Mouse (Mus musculus) cerebellum, adult 2 months (tissue): Measurements from ENCODE around the gene Arpc5.

Source experiments
- CTCF ChIP-seq: fragments of 200-500 bp; IDR thresholded peaks from 2 replicates; pipeline ENCODE4 v1.5.1; 2011; ENCODE audit warnings: low read depth, mild to moderate bottlenecking, control low read depth, low read length, moderate library complexity, borderline replicate concordance; ENCODE audit not compliant: insufficient read depth
- POLR2A ChIP-seq: fragments of 200-500 bp; IDR thresholded peaks from 2 replicates; pipeline ENCODE4 v1.6.1; 2011; ENCODE audit warnings: low read length, control low read depth, borderline replicate concordance; ENCODE audit not compliant: insufficient read depth

GRCm38 (mm10) chr1:152791269-152791668 is 24.9 kb downstream of the Arpc5 start:
- TF ChIP-seq CTCF (no peak), POLR2A (no peak)
